Mouse (Mus musculus) spleen, postnatal 14 days (tissue): Measurements from ENCODE around the gene Ifnlr1.
"Not testable (repeated sequence)": the region's sequence is repeated elsewhere in the genome, so short reads cannot be mapped to it uniquely, and the experiment has no call there.

Experiments used
- DNase-seq, 2 experiments: peaks; one replicate each; pipeline ENCODE4 v3.0.0; 2021 to 2022; ENCODE audit warnings: low spot score in 2 of 2

Ifnlr1 gene

DNA sequence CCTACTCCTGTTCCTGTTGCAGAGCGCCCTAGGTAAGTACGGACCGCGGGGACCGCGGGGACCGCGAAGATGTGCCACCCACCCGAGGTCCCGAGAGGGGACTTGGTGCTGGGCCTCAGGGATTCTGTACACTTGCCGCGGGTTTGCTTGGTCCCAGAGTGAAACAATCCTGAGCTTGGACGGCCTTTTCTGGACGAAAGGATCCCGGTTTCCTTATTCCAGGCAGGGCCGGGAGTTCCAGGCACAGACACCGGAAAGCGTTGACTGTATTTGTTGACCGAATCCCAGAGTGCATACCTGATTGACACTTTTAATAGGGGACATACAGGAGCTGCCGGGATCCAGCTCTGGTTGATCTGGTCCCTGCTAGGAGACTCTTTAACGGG is 474 bp downstream of the Ifnlr1 start:
- DNase-seq, result no peak

- DNase-seq, result no peak
These were observed 3.7 kb downstream of the Ifnlr1 start for GRCm38 (mm10) chr4:135689797-135690196.

DNA sequence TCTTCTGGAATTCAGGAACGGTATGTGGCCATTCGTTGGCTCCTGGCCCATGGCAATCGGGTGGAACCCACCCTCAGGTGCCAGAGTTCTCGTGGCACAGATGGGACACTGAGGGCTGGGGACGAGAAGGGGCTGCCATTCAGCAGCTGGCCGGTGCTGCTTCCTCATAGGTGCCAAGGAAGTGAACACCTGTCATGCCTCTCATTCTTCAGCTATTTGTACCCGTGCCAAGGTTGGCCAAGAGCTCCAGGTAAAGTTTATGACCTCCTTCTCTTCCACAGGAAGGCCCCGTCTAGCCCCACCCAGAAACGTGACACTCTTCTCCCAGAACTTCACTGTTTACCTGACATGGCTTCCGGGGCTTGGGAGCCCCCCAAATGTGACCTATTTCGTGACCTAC is 4.2 kb downstream of the Ifnlr1 start:
- DNase-seq, result no peak

DNA sequence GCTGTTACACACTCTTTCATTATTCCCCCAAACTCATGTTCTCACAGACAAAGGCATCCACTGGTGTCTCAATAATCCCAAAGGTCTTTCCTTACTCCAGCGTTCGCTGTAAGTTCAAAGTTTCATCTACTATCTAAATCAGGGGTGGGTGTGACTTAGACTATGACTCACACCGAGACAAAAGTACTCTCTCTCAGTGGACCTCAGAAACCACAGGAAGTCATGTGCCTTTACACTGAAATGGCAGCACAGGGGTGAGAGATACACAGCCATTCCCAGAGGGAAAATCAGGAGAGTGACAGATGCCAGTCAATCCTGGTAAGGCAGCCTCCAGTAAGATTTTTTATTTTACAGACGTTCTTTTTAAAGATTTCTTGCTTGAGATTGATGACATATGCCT is 6.8 kb downstream of the Ifnlr1 start:
- DNase-seq, result no peak

DNA sequence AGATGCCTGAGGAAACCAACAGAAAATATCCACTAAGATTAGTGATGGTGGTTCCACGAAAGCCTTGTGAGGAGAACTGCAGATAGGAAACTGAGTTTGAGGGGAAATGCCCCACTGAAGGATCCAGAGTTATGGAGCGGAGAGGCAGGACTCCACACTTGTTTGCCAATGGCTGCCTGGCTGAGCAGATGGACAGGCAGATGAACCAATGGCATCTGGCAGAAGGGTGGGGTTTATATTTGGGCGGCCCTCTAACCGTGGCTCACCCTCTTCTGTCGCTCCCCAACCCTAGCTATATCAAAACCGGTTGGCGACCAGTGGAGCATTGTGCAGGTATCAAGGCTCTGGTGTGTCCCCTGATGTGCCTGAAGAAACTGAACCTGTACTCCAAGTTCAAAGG is 12.4 kb downstream of the Ifnlr1 start:
- no peak for DNase-seq

DNA sequence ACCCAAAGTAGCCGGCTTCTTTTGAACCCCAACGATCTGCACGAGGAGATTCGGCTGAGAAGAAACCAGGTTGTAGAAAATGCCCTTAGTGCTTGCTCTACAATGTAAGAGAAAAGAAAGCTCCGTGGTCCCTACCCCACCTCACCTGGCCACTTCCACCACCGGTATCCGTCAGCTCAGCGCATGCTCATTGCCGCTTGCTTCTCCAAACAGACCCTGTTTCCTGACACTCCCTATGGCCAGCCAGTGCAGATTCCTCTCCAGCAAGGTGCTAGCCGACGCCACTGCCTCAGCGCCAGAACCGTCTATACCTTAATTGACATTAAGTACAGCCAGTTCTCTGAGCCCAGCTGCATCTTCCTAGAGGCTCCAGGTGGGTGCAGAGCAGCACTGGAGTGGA is 17.4 kb downstream of the Ifnlr1 start:
- no peak for DNase-seq

DNA sequence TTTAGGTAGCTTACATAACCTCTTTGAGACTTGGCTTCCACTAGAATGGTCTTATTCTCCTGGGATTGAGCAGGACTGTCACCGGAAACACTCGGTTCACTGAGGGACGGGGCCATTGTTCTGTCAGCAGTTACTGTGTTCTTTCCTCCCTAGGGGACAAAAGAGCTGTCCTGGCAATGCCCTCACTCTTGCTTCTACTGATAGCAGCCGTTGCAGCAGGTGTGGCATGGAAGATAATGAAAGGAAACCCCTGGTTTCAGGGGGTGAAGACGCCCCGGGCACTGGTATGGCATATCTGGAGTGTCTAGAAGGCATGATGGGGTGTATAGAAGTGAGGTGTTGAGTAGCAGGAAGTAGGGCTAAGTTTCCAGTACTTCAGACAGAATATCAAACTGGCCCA is 17.9 kb downstream of the Ifnlr1 start:
- no peak for DNase-seq

DNA sequence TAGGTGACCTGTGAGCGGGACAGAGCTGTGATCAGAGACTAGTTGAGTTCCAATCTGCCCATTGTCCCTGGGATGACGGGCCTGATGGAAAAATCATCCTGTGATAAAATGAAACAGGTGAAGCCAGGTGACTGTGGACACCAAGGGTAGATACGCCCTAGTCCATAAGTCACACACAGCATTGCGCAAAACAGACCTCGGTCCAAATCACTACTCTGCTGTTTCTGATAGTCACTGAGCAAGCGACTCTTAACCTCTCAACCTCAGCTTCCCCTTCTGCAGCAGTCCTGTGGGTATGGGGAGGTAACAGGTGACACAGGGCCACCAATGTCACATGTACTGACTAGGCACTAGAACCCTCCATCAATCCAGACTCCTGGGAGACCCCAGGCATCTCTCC is 20.0 kb downstream of the Ifnlr1 start:
- DNase-seq, result no peak

DNA sequence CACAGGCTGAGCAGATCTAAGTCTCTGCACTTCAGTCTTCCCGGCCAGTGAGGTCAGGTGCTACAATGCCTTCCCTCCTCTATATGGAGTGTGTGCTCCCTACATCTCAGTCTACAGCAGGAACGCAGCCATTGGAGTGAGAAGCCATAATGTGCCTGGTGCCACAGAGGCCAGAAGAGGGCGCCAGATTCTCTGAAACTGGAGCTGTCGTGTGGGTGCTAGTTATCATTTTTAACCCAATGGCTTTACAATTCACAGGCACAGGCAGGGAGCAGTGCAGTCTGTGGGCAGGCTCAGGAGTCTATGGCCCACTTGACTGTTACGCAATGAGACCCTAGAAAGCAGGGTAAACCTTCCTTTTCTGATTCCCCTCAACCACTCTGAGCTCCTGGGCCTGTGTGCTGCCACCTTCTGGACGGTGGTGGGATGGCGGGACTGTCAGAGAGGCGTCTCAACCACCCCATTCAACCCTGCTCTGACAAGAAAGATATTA is 23.0 kb downstream of the Ifnlr1 start:
- peak; percentile 61 to 78 for DNase-seq

GRCm38 (mm10) chr4:135709621-135710020 is 23.5 kb downstream of the Ifnlr1 start:
- no peak for DNase-seq

GRCm38 (mm10) chr4:135710392-135710791 is 24.3 kb downstream of the Ifnlr1 start:
- no peak for DNase-seq

DNA sequence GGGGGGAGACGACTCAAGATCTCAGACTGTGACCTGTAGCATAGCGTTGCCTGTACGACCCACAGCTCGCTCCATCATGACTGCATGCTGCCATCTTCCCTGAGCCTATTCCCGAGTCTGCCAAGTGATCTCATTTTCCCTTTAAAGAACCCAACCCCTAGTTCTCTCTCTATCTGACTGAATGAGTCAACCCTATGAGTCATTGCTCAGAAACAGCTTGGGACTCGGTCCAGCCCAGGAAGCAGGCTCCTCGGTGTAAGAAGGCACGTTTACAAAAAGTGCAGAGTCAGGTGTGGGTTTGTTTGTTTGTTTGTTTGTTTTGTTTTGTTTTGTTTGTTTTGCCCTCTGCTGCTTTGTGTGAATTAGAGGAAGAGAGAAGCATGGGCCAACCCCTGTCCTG is 28.7 kb downstream of the Ifnlr1 start:
- no peak for DNase-seq

DNA sequence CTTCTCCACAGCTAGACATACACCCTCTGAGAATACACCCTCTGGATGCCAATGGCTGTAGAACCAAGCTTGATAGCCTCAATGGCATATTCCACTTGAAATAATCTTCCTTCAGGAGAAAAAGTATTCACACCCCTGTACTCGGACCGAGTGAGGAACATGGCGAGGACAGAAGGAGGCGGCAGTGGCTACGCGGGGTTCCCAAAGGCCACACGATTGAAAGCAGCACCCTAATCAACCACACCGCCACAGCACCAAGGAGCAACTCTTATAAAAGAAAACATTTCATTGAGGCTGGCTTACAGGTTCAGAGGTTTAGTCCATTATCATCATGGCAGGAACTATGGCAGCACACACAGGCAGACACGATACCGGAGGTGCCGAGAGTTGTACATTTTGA is 30.4 kb downstream of the Ifnlr1 start:
- DNase-seq, result not testable (repeated sequence)

- DNase-seq, result no peak
These were observed 36.6 kb downstream of the Ifnlr1 start for GRCm38 (mm10) chr4:135722540-135723290.

GRCm38 (mm10) chr4:135726416-135726815 is 40.3 kb downstream of the Ifnlr1 start:
- DNase-seq, result no peak

DNA sequence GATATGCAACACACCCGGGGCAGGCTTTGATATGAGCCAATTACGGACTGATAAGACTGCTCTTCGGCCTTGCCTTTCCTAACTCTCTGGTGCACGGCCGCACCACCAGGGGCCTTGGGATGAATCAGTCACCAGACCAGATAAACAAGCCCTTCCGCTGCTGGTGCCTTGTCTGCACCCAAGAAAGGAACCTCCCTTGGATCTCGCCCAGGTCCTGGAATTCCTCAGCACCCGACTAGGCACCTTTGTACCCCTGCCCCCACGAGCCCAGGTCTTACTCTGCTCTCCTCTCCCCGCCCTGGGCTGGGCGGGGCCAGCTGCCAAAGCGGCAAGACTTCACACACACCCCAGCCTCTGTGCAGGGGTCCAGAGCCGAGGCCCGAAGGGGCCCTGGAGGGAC is 41.7 kb downstream of the Ifnlr1 start, which contains the start of gene Il22ra1:
Gene Il22ra1 (plus strand): TSS at position 356 of the 400 bp plus-strand sequence.
- no peak for DNase-seq

DNA sequence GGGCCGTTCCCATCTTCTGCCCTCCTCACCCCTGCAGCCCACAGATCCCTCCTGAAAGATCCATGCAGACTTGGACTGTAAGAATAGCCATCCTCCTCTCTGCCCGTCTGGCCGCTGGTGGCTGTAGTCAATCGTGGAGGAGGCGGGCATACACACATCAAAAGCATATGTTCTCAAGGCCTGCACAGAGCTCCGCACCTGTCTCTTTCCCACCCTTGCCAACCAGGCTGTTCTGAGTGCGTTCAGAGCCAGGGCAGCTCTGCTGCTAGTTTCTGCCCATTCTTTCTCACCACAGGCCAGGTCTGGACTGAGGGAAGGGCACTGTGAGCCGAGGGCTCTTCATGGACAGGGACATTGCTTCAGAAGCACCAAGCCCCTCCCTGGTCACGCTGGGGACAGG is 44.1 kb downstream of the Ifnlr1 start:
- no peak for DNase-seq

- DNase-seq, result no peak
These were observed 44.9 kb downstream of the Ifnlr1 start for GRCm38 (mm10) chr4:135730951-135731350.

GRCm38 (mm10) chr4:135733901-135734300 is 47.8 kb downstream of the Ifnlr1 start:
- DNase-seq, result no peak

DNA sequence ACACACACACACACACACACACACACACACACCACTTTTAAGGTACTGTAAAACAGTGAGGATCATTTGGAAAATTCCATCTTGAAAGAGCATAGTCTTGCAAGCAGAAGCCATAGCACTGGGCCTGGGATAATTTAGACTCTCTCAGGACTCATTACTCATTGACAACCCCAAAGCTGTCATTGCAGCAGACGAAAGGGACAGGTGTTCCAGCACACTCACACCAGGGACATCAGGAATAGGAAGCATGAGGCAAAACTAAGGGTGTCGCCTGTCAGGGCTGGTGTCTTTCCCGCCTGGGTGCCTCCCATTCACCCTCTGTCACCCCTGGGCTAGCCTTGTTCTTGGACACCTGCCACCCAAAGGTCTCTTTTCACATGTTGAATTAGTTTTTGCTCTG is 50.8 kb downstream of the Ifnlr1 start:
- no peak for DNase-seq

DNA sequence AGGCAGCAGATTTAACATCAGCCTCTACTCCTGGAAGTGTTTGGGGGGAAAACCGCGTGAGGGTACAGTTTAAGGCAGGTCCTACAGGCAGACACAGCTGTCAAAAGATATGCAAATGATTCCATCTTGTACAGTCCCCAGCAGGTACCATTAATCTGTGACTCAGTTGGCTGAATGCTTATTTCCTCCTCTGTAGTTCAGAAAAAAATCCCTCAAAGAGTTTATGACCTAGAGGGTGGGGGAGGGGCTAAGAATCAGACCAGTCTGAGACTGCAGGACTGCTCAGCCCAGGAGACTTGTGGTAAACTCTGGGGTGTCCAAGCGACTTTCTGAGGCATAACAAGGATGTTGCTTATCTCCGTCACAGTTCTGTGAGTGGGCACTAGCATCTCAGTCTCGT is 52.1 kb downstream of the Ifnlr1 start:
- no peak for DNase-seq

- DNase-seq, result no peak
These were observed 53.1 kb downstream of the Ifnlr1 start for GRCm38 (mm10) chr4:135739148-135739547.

DNA sequence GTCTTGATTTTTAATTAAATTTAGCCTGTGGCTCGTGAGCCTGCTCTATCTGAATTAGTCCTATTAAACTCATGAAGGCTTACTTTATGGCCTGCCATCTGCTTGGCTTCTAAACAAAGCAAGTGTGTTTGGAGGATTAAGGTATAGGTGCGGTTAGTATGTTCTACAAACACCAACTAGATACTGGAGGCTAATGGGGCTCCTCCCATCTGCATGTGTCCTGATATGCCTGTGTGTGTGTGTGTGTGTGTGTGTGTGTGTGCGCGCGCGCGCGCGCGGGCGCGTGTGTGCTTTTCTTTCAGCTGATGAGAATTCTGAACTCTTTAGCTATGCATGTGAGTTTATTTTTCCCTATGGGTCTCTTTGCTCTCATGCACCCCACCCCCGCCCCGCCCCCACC is 53.6 kb downstream of the Ifnlr1 start:
- DNase-seq, result no peak

DNA sequence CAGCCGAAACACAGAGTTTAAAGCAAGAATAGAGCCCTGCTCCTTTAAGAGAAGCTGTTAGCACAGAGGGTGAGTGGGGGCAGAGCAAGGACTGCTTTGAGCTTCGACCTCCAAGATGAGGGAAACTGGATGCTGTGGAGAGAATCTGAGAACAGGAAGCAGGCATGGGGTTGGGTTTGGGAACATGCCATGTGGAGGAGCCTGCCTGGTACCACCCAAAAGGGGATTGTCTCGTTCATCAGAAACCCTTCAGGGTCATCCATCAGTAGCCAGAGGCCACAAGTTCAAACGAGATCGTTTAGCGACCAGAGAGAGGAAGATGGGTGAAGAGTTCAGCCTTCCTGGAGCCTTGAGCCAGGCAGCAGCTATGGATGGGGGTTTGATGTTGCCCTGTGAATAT is 57.4 kb downstream of the Ifnlr1 start:
- DNase-seq, result no peak
